Mouse (Mus musculus) thymus, adult 2 months (tissue): ENCODE results near the gene Adad1. TPM values are rescaled to one million over a fixed set of nuclear protein-coding genes. Genes with fewer than 3 reads are reported as not detected.

Source experiments
- DNase-seq: peaks from one replicate; pipeline ENCODE4 v3.0.0; 2021
- H3K27ac ChIP-seq: fragments of 200-500 bp; 2 replicates; pipeline ENCODE4 v1.5.1; 2012; ENCODE audit warnings: low read length, control low read depth; ENCODE audit not compliant: control insufficient read depth, insufficient read depth
- H3K27me3 ChIP-seq: fragments of 200-500 bp; 2 replicates; pipeline ENCODE4 v1.6.1; 2012; ENCODE audit warnings: mild to moderate bottlenecking, low read length, moderate library complexity, mixed read lengths; ENCODE audit not compliant: control insufficient read depth, insufficient read depth
- H3K36me3 ChIP-seq: fragments of 200-500 bp; 2 replicates; pipeline ENCODE4 v1.6.1; 2012; ENCODE audit warnings: mild to moderate bottlenecking, low read length, moderate library complexity; ENCODE audit not compliant: control insufficient read depth, insufficient read depth
- H3K4me1 ChIP-seq: fragments of 200-500 bp; replicated peaks from 2 replicates; pipeline ENCODE4 v1.6.1; 2012; ENCODE audit warnings: low read length; ENCODE audit not compliant: control insufficient read depth, insufficient read depth
- H3K4me3 ChIP-seq: fragments of 200-500 bp; 2 replicates; pipeline ENCODE4 v1.5.1; 2012; ENCODE audit warnings: mild to moderate bottlenecking, low read length, control low read depth, moderate library complexity; ENCODE audit not compliant: control insufficient read depth, insufficient read depth
- CTCF ChIP-seq: fragments of 200-500 bp; IDR thresholded peaks from 2 replicates; pipeline ENCODE4 v1.5.1; 2012; ENCODE audit warnings: mild to moderate bottlenecking, control low read depth, low read length, moderate library complexity, borderline replicate concordance; ENCODE audit not compliant: control insufficient read depth, poor library complexity, insufficient read depth; ENCODE audit errors: extremely low read depth
- POLR2A ChIP-seq: fragments of 200-500 bp; IDR thresholded peaks from 2 replicates; pipeline ENCODE4 v1.6.1; 2012; ENCODE audit warnings: mild to moderate bottlenecking, low read length, control low read depth, moderate library complexity; ENCODE audit not compliant: control insufficient read depth, poor library complexity, insufficient read depth; ENCODE audit errors: extremely low read depth
- WGBS: fragments of 180-500 bp; shearing (Covaris S2); methylation state at CpG from one replicate; pipeline ENCODE4 v1.1.7; 2018; 5-methylcytosine and 5-hydroxymethylcytosine counted together
- polyA plus RNA-seq: library from polyadenylated mRNA; depleted of rRNA; stranded (reverse); fragments of >200 nt; gene quantifications from 2 replicates; pipeline ENCODE4 v1.2.3, GENCODE M21; 2012; rRNA removed

Adad1 gene
- not detected in 2 replicates for polyA plus RNA-seq

GRCm38 (mm10) chr3:37063406-37063805, at the start of gene Adad1:
Adad1 (plus strand) TSS chr3:37063527.
- H3K4me1 ChIP-seq: no peaks in the 10 kb centered on the region
- no peak for TF ChIP-seq POLR2A
- TF ChIP-seq CTCF: no peak
- WGBS: 79% methylated on average over 39 of the region's 39 CpGs
- H3K27ac ChIP-seq: no peak within 1 kb of the TSS
- no peaks in the 10 kb centered on the region for H3K36me3 ChIP-seq
- DNase-seq: no peak
- no peak within 1 kb of the TSS for H3K4me3 ChIP-seq
- no peaks in the 10 kb centered on the region for H3K27me3 ChIP-seq

GRCm38 (mm10) chr3:37037979-37038378, 25.3 kb upstream of the Adad1 start:
- Histone ChIP-seq H3K4me1 (no peaks in the 10 kb centered on the region), H3K4me3 (no peak overlapping the region), H3K36me3 (peaks cover 75% of the 10 kb centered on the region), H3K27me3 (no peaks in the 10 kb centered on the region), H3K27ac (no peak overlapping the region)
- TF ChIP-seq POLR2A: no peak
- no peak for TF ChIP-seq CTCF
- DNase-seq: no peak
- 77% methylated on average over 2 of the region's 2 CpGs for WGBS

GRCm38 (mm10) chr3:37039811-37040210, 23.5 kb upstream of the Adad1 start:
- H3K27me3 ChIP-seq: no peaks in the 10 kb centered on the region
- peaks cover 79% of the 10 kb centered on the region for H3K36me3 ChIP-seq
- H3K4me3 ChIP-seq: no peak overlapping the region
- DNase-seq: no peak
- no peaks in the 10 kb centered on the region for H3K4me1 ChIP-seq
- TF ChIP-seq POLR2A (no peak), CTCF (no peak)
- H3K27ac ChIP-seq: no peak overlapping the region

- DNase-seq: no peak
- WGBS: 95% methylated on average over 1 of the region's 1 CpGs
- H3K36me3 ChIP-seq: peaks cover 38% of the 10 kb centered on the region
- H3K4me1 ChIP-seq: no peaks in the 10 kb centered on the region
- TF ChIP-seq POLR2A: no peak
- no peak for TF ChIP-seq CTCF
- no peak overlapping the region for H3K27ac ChIP-seq
- H3K27me3 ChIP-seq: no peaks in the 10 kb centered on the region
- H3K4me3 ChIP-seq: no peak overlapping the region
Observed at GRCm38 (mm10) chr3:37051491-37051890, 11.8 kb upstream of the Adad1 start.

- H3K4me1 ChIP-seq: no peaks in the 10 kb centered on the region
- no peak overlapping the region for H3K4me3 ChIP-seq
- no peaks in the 10 kb centered on the region for H3K27me3 ChIP-seq
- DNase-seq: peak; percentile 4
- H3K27ac ChIP-seq: no peak overlapping the region
- TF ChIP-seq POLR2A: no peak
- no peak for TF ChIP-seq CTCF
- H3K36me3 ChIP-seq: no peaks in the 10 kb centered on the region
Observed at GRCm38 (mm10) chr3:37073211-37073610, 9.9 kb downstream of the Adad1 start.

GRCm38 (mm10) chr3:37084860-37085259, 21.5 kb downstream of the Adad1 start:
- H3K4me1 ChIP-seq: no peaks in the 10 kb centered on the region
- WGBS: 96% methylated on average over 4 of the region's 4 CpGs
- H3K27ac ChIP-seq: no peak overlapping the region
- H3K36me3 ChIP-seq: no peaks in the 10 kb centered on the region
- H3K4me3 ChIP-seq: no peak overlapping the region
- TF ChIP-seq CTCF: no peak
- no peak for TF ChIP-seq POLR2A
- no peak for DNase-seq
- no peaks in the 10 kb centered on the region for H3K27me3 ChIP-seq

GRCm38 (mm10) chr3:37090721-37091120, 27.4 kb downstream of the Adad1 start:
- Histone ChIP-seq H3K27me3 (no peaks in the 10 kb centered on the region), H3K36me3 (no peaks in the 10 kb centered on the region), H3K4me1 (no peaks in the 10 kb centered on the region), H3K27ac (no peak overlapping the region), H3K4me3 (no peak overlapping the region)
- no peak for TF ChIP-seq POLR2A
- no peak for TF ChIP-seq CTCF
- DNase-seq: no peak
